Mouse (Mus musculus): Measurements from ENCODE around the gene Fam198b. TPM values are rescaled to one million over a fixed set of nuclear protein-coding genes. Genes with fewer than 3 reads are reported as not detected.

The Fam198b gene
- polyA plus RNA-seq, 1 experiment, result 2.1 TPM

DNA sequence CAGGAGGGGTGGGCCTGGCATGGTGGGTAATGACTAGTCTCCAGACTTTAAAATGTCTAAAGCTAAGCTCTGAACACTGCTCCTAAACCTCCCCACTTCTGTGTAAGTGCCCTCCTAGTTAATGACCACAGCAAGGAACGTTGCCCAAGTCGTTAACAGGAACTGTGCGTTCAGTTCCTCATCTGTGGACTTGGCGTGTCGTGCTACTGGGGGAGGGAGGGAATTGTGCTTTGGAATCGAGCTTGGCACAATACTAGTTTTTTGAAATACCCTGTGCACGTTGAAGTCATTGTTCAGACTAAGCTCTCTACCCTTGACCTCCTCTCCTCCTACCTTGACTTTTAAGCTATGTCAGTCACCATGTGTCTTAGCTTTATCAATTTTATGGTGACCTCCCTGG lies 19.5 kb upstream of the Fam198b start:
- no peak overlapping the region for H3K4me3 ChIP-seq (ENCODE audit: extremely low read depth, insufficient read depth, insufficient read length)
- no peaks in the 10 kb centered on the region for H3K36me3 ChIP-seq (ENCODE audit: control insufficient read depth, insufficient read depth, low read length)
- no peaks in the 10 kb centered on the region for H3K4me1 ChIP-seq (ENCODE audit: control insufficient read depth, insufficient read depth, insufficient read length)
- no peaks in the 10 kb centered on the region for H3K27me3 ChIP-seq (ENCODE audit: control insufficient read depth, insufficient read depth, low read length)
- no peak for DNase-seq (ENCODE audit: low read depth in 1 of 2, low spot score in 2 of 2)
- TF ChIP-seq POLR2A (IDR thresholded peaks at IDR 0.05; ENCODE audit: low read depth, low read length) (no peak), CTCF (IDR thresholded peaks at IDR 0.05; ENCODE audit: extremely low read depth, insufficient read depth, insufficient read length, insufficient replicate concordance) (no peak)
- 25% methylated on average over 7 of the region's 7 CpGs for whole genome bisulfite sequencing
- H3K27ac ChIP-seq (ENCODE audit: insufficient read depth, low read length), result no peak overlapping the region

- H3K27me3 ChIP-seq (ENCODE audit: control insufficient read depth, insufficient read depth, low read length), result no peaks in the 10 kb centered on the region
- TF ChIP-seq POLR2A (IDR thresholded peaks at IDR 0.05; ENCODE audit: low read depth, low read length) (no peak), CTCF (IDR thresholded peaks at IDR 0.05; ENCODE audit: extremely low read depth, insufficient read depth, insufficient read length, insufficient replicate concordance) (no peak)
- H3K27ac ChIP-seq (ENCODE audit: insufficient read depth, low read length), result no peak overlapping the region
- DNase-seq (ENCODE audit: low read depth in 1 of 2, low spot score in 2 of 2), result no peak
- H3K36me3 ChIP-seq (ENCODE audit: control insufficient read depth, insufficient read depth, low read length), result no peaks in the 10 kb centered on the region
- no peak overlapping the region for H3K4me3 ChIP-seq (ENCODE audit: extremely low read depth, insufficient read depth, insufficient read length)
- no peaks in the 10 kb centered on the region for H3K4me1 ChIP-seq (ENCODE audit: control insufficient read depth, insufficient read depth, insufficient read length)
- WGBS, result 91% methylated on average over 3 of the region's 3 CpGs
These were observed 18.2 kb upstream of the Fam198b start for GRCm38 (mm10) chr3:79866089-79866488.

DNA sequence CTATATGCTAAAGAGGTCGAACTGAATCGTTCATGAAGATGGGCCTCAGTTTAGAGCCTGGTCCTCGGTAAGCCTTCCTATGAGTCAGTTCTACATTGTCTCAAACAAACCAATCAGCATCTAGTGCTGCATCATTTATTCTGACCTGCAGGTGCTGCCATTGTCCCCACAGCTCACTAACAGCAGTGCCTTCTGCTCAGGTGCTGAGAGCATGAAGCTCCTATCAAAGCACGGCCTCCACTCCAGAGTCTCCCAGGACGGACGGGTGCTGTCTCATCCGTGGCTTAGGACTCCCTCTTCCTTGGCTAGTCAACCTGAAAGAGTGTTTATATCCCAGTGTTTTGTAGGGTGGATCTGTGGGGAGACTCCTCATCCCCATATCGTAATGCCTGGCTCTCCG lies 17.8 kb upstream of the Fam198b start:
- Histone ChIP-seq H3K4me3 (ENCODE audit: extremely low read depth, insufficient read depth, insufficient read length) (no peak overlapping the region), H3K36me3 (ENCODE audit: control insufficient read depth, insufficient read depth, low read length) (no peaks in the 10 kb centered on the region), H3K27me3 (ENCODE audit: control insufficient read depth, insufficient read depth, low read length) (no peaks in the 10 kb centered on the region), H3K27ac (ENCODE audit: insufficient read depth, low read length) (no peak overlapping the region), H3K4me1 (ENCODE audit: control insufficient read depth, insufficient read depth, insufficient read length) (no peaks in the 10 kb centered on the region)
- TF ChIP-seq POLR2A (IDR thresholded peaks at IDR 0.05; ENCODE audit: low read depth, low read length) (no peak), CTCF (IDR thresholded peaks at IDR 0.05; ENCODE audit: extremely low read depth, insufficient read depth, insufficient read length, insufficient replicate concordance) (no peak)
- WGBS, result 92% methylated on average over 9 of the region's 9 CpGs
- DNase-seq (ENCODE audit: low read depth in 1 of 2, low spot score in 2 of 2), result no peak

GRCm38 (mm10) chr3:79867121-79867709 lies 17.1 kb upstream of the Fam198b start:
- no peak for DNase-seq (ENCODE audit: low read depth in 1 of 2, low spot score in 2 of 2)
- H3K4me3 ChIP-seq (ENCODE audit: extremely low read depth, insufficient read depth, insufficient read length), result no peak overlapping the region
- no peaks in the 10 kb centered on the region for H3K36me3 ChIP-seq (ENCODE audit: control insufficient read depth, insufficient read depth, low read length)
- 58% methylated on average over 1 of the region's 1 CpGs for WGBS
- H3K27ac ChIP-seq (ENCODE audit: insufficient read depth, low read length), result no peak overlapping the region
- H3K4me1 ChIP-seq (ENCODE audit: control insufficient read depth, insufficient read depth, insufficient read length), result no peaks in the 10 kb centered on the region
- no peaks in the 10 kb centered on the region for H3K27me3 ChIP-seq (ENCODE audit: control insufficient read depth, insufficient read depth, low read length)
- TF ChIP-seq CTCF (IDR thresholded peaks at IDR 0.05; ENCODE audit: extremely low read depth, insufficient read depth, insufficient read length, insufficient replicate concordance), result no peak
- TF ChIP-seq POLR2A (IDR thresholded peaks at IDR 0.05; ENCODE audit: low read depth, low read length), result no peak

- H3K27ac ChIP-seq (ENCODE audit: insufficient read depth, low read length), result no peak overlapping the region
- no peak for TF ChIP-seq POLR2A (IDR thresholded peaks at IDR 0.05; ENCODE audit: low read depth, low read length)
- no peak for TF ChIP-seq CTCF (IDR thresholded peaks at IDR 0.05; ENCODE audit: extremely low read depth, insufficient read depth, insufficient read length, insufficient replicate concordance)
- 90% methylated on average over 5 of the region's 5 CpGs for WGBS
- no peak for DNase-seq (ENCODE audit: low read depth in 1 of 2, low spot score in 2 of 2)
- H3K36me3 ChIP-seq (ENCODE audit: control insufficient read depth, insufficient read depth, low read length), result no peaks in the 10 kb centered on the region
- no peaks in the 10 kb centered on the region for H3K27me3 ChIP-seq (ENCODE audit: control insufficient read depth, insufficient read depth, low read length)
- H3K4me1 ChIP-seq (ENCODE audit: control insufficient read depth, insufficient read depth, insufficient read length), result no peaks in the 10 kb centered on the region
- no peak overlapping the region for H3K4me3 ChIP-seq (ENCODE audit: extremely low read depth, insufficient read depth, insufficient read length)
These were observed 8.9 kb upstream of the Fam198b start for GRCm38 (mm10) chr3:79875471-79875870.

- 79% methylated on average over 3 of the region's 3 CpGs for WGBS
- H3K4me3 ChIP-seq (ENCODE audit: extremely low read depth, insufficient read depth, insufficient read length), result no peak overlapping the region
- H3K27ac ChIP-seq (ENCODE audit: insufficient read depth, low read length), result no peak overlapping the region
- no peaks in the 10 kb centered on the region for H3K4me1 ChIP-seq (ENCODE audit: control insufficient read depth, insufficient read depth, insufficient read length)
- no peaks in the 10 kb centered on the region for H3K36me3 ChIP-seq (ENCODE audit: control insufficient read depth, insufficient read depth, low read length)
- TF ChIP-seq CTCF (IDR thresholded peaks at IDR 0.05; ENCODE audit: extremely low read depth, insufficient read depth, insufficient read length, insufficient replicate concordance) (no peak), POLR2A (IDR thresholded peaks at IDR 0.05; ENCODE audit: low read depth, low read length) (no peak)
- no peak for DNase-seq (ENCODE audit: low read depth in 1 of 2, low spot score in 2 of 2)
- H3K27me3 ChIP-seq (ENCODE audit: control insufficient read depth, insufficient read depth, low read length), result no peaks in the 10 kb centered on the region
These were observed 6.0 kb upstream of the Fam198b start for GRCm38 (mm10) chr3:79878350-79878749.

GRCm38 (mm10) chr3:79879246-79879645 lies 5.1 kb upstream of the Fam198b start:
- Histone ChIP-seq H3K4me1 (ENCODE audit: control insufficient read depth, insufficient read depth, insufficient read length) (no peaks in the 10 kb centered on the region), H3K27ac (ENCODE audit: insufficient read depth, low read length) (no peak overlapping the region), H3K36me3 (ENCODE audit: control insufficient read depth, insufficient read depth, low read length) (no peaks in the 10 kb centered on the region), H3K4me3 (ENCODE audit: extremely low read depth, insufficient read depth, insufficient read length) (no peak overlapping the region), H3K27me3 (ENCODE audit: control insufficient read depth, insufficient read depth, low read length) (no peaks in the 10 kb centered on the region)
- TF ChIP-seq CTCF (IDR thresholded peaks at IDR 0.05; ENCODE audit: extremely low read depth, insufficient read depth, insufficient read length, insufficient replicate concordance) (no peak), POLR2A (IDR thresholded peaks at IDR 0.05; ENCODE audit: low read depth, low read length) (no peak)
- DNase-seq (ENCODE audit: low read depth in 1 of 2, low spot score in 2 of 2), result no peak
- WGBS, result 74% methylated on average over 9 of the region's 9 CpGs

Data from spleen, adult 2 months (tissue).